Mouse (Mus musculus) stomach, postnatal 0 days (tissue): ENCODE data around the gene Slc7a4. TPM values are rescaled to one million over a fixed set of nuclear protein-coding genes. Genes with fewer than 3 reads are reported as not detected.

ENCODE experiments used
- ATAC-seq: fragments of 200-750 bp; cut with Nextera tagmentation; 2 replicates; pipeline ENCODE4 v1.8.0; 2017; ENCODE audit not compliant: low FRiP score, low TSS enrichment
- DNase-seq: peaks from one replicate; pipeline ENCODE4 v3.0.0-alpha.2; 2016; ENCODE audit warnings: low spot score
- H3K27ac ChIP-seq: fragments of 300-500 bp; sonication (generic); replicated peaks from 2 replicates; pipeline ENCODE4 v1.5.1; 2014; ENCODE audit warnings: mild to moderate bottlenecking, control low read depth
- H3K27me3 ChIP-seq: fragments of 300-500 bp; sonication (generic); 2 replicates; pipeline ENCODE4 v1.6.1; 2014; ENCODE audit warnings: low read length; ENCODE audit not compliant: control insufficient read depth, insufficient read depth
- H3K36me3 ChIP-seq: fragments of 300-500 bp; sonication (generic); 2 replicates; pipeline ENCODE4 v1.6.1; 2014; ENCODE audit warnings: low read length, mixed read lengths; ENCODE audit not compliant: control insufficient read depth, insufficient read depth
- H3K4me1 ChIP-seq: fragments of 300-500 bp; sonication (generic); replicated peaks from 2 replicates; pipeline ENCODE4 v1.6.1; 2014; ENCODE audit warnings: antibody characterized with exemption; ENCODE audit not compliant: control insufficient read depth, insufficient read depth
- H3K4me2 ChIP-seq: fragments of 300-500 bp; sonication (generic); replicated peaks from 2 replicates; pipeline ENCODE4 v1.6.1; 2014; ENCODE audit warnings: low read depth, mild to moderate bottlenecking, control low read depth, moderate library complexity
- H3K4me3 ChIP-seq: fragments of 300-500 bp; sonication (generic); 2 replicates; pipeline ENCODE4 v1.5.1; 2014; ENCODE audit warnings: low read depth, low read length, control low read depth
- H3K9ac ChIP-seq: fragments of 300-500 bp; sonication (generic); 2 replicates; pipeline ENCODE4 v1.6.1; 2014; ENCODE audit warnings: mild to moderate bottlenecking, low read length, control low read depth, mixed read lengths
- H3K9me3 ChIP-seq: fragments of 300-500 bp; sonication (generic); 2 replicates; pipeline ENCODE4 v1.6.1; 2016; ENCODE audit warnings: low read length; ENCODE audit not compliant: control insufficient read depth
- CTCF ChIP-seq: IDR thresholded peaks from 2 replicates; pipeline ENCODE4 v1.5.1; 2016; ENCODE audit warnings: antibody characterized with exemption, low read depth, mild to moderate bottlenecking, moderate library complexity
- EP300 ChIP-seq: optimal IDR thresholded peaks from 2 replicates; pipeline ENCODE3; 2016; ENCODE audit warnings: antibody characterized with exemption
- WGBS: fragments of 180-500 bp; shearing (Covaris S2); extraction: QIAGEN DNeasy Blood & Tissue Kit; methylation state at CpG from one replicate; pipeline ENCODE4 v1.1.7; 2014; 5-methylcytosine and 5-hydroxymethylcytosine counted together
- polyA plus RNA-seq: library from polyadenylated mRNA; unstranded; fragments of >200 nt; fragmentation: Nextera tagmentation; extraction: Ambion mirVana; gene quantifications from 2 replicates; pipeline ENCODE4 v1.2.1, GENCODE M21; 2015

Gene Slc7a4
- polyA plus RNA-seq, 1 experiment from 2014 or later = 22.8 TPM

DNA sequence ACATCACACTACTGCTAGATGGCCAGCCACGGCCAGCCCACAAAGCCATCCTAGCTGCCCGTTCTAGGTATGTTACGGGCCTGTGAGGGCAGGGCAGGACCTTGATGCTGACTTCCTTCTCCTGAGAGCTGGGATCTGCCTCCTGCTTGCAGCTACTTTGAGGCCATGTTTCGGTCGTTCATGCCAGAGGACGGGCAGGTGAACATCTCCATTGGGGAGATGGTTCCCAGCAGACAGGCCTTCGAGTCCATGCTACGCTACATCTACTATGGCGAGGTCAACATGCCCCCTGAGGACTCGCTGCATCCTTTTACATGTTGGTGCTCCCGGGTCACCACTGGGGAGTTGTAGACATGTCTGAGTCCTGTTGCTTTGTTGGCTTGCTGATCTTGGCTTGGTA, 58.9 kb downstream of the Slc7a4 start:
- Histone ChIP-seq H3K27ac (no peak overlapping the region), H3K27me3 (no peaks in the 10 kb centered on the region), H3K9ac (no peak overlapping the region), H3K4me2 (no peak overlapping the region), H3K4me1 (no peaks in the 10 kb centered on the region), H3K36me3 (peaks cover 47% of the 10 kb centered on the region), H3K9me3 (no peaks in the 10 kb centered on the region), H3K4me3 (no peak overlapping the region)
- DNase-seq = no peak
- WGBS = 91% methylated on average over 11 of the region's 11 CpGs
- TF ChIP-seq CTCF (no peak), EP300 (no peak)
- ATAC-seq = no peak

Other genes with a start within 250 kb of the Slc7a4 start
- gene Snap29, start 177.2 kb downstream of the Slc7a4 start, polyA plus RNA-seq = 13.8 and 14.7 TPM in 2 replicates
- gene Pi4ka, start 176.9 kb downstream of the Slc7a4 start, polyA plus RNA-seq = 15.5 and 16.6 TPM in 2 replicates
- gene Crkl, start 131.2 kb downstream of the Slc7a4 start, polyA plus RNA-seq = 29.1 and 30.0 TPM in 2 replicates
- 0.51 and 0.61 TPM in 2 replicates for gene Aifm3, start 93.6 kb downstream of the Slc7a4 start, polyA plus RNA-seq
- gene Lztr1, start 74.5 kb downstream of the Slc7a4 start, polyA plus RNA-seq = 27.3 and 34.4 TPM in 2 replicates
- 41.0 and 42.4 TPM in 2 replicates for gene Thap7, start 52.1 kb downstream of the Slc7a4 start, polyA plus RNA-seq
- 0.33 TPM in 2 replicates for gene Lrrc74b, start 22.0 kb downstream of the Slc7a4 start, polyA plus RNA-seq
- gene P2rx6, start 21.3 kb downstream of the Slc7a4 start, polyA plus RNA-seq = 1.5 and 1.7 TPM in 2 replicates
- 7.7 and 9.7 TPM in 2 replicates for gene Smpd4, start 36.1 kb upstream of the Slc7a4 start, polyA plus RNA-seq
- 4.8 and 4.9 TPM in 2 replicates for gene Ccdc74a, start 63.3 kb upstream of the Slc7a4 start, polyA plus RNA-seq
- 19.4 and 22.7 TPM in 2 replicates for gene Med15, start 149.7 kb upstream of the Slc7a4 start, polyA plus RNA-seq
- 32.0 and 34.0 TPM in 2 replicates for gene Klhl22, start 176.4 kb upstream of the Slc7a4 start, polyA plus RNA-seq
- gene Scarf2, start 214.1 kb upstream of the Slc7a4 start, polyA plus RNA-seq = 7.8 and 10.7 TPM in 2 replicates
- not detected in 2 replicates for gene B830017H08Rik, start 249.9 kb upstream of the Slc7a4 start, polyA plus RNA-seq